Mouse (Mus musculus): Measurements from ENCODE around the gene Bcl6.

GRCm38 (mm10) chr16:23972901-23973300 lies 15.8 kb downstream of the Bcl6 start:
- TF ChIP-seq POLR2A (IDR thresholded peaks at IDR 0.05; ENCODE audit: control insufficient read depth, low read depth, low read length) (no peak), CTCF (IDR thresholded peaks at IDR 0.05; ENCODE audit: control insufficient read depth, insufficient read depth, insufficient replicate concordance, low read depth, low read length) (no peak)
